Mouse (Mus musculus): Measurements from ENCODE around the gene Mast3.
"Not testable (repeated sequence)": the region's sequence is repeated elsewhere in the genome, so short reads cannot be mapped to it uniquely, and the experiment has no call there.

Mast3 gene

GRCm38 (mm10) chr8:70834071-70834470 is 29.2 kb upstream of the Mast3 start:
- no peak for DNase-seq (ENCODE audit: low spot score in 2 of 2)

GRCm38 (mm10) chr8:70833520-70833919 is 28.7 kb upstream of the Mast3 start:
- peak in 1 of 2 experiments; percentile 57 for DNase-seq (ENCODE audit: low spot score in 2 of 2)

- DNase-seq (ENCODE audit: low spot score in 2 of 2), result no peak
Measured at GRCm38 (mm10) chr8:70833018-70833482, 28.2 kb upstream of the Mast3 start.

GRCm38 (mm10) chr8:70832371-70832770 is 27.5 kb upstream of the Mast3 start:
- no peak for DNase-seq (ENCODE audit: low spot score in 2 of 2)

- no peak for DNase-seq (ENCODE audit: low spot score in 2 of 2)
Measured at GRCm38 (mm10) chr8:70831517-70831916, 26.7 kb upstream of the Mast3 start.

GRCm38 (mm10) chr8:70827796-70828195 is 22.9 kb upstream of the Mast3 start:
- DNase-seq (ENCODE audit: low spot score in 2 of 2), result no peak

GRCm38 (mm10) chr8:70827010-70827409 is 22.2 kb upstream of the Mast3 start:
- DNase-seq (ENCODE audit: low spot score in 2 of 2), result no peak

GRCm38 (mm10) chr8:70825816-70826215 is 21.0 kb upstream of the Mast3 start:
- DNase-seq (ENCODE audit: low spot score in 2 of 2), result no peak

- DNase-seq (ENCODE audit: low spot score in 2 of 2), result no peak
Measured at GRCm38 (mm10) chr8:70823802-70824201, 18.9 kb upstream of the Mast3 start.

- not testable (repeated sequence) for DNase-seq (ENCODE audit: low spot score in 2 of 2)
Measured at GRCm38 (mm10) chr8:70822594-70822993, 17.7 kb upstream of the Mast3 start.

GRCm38 (mm10) chr8:70821992-70822391 is 17.1 kb upstream of the Mast3 start:
- no peak for DNase-seq (ENCODE audit: low spot score in 2 of 2)

- DNase-seq (ENCODE audit: low spot score in 2 of 2), result no peak
Measured at GRCm38 (mm10) chr8:70821399-70821962, 16.6 kb upstream of the Mast3 start.

- DNase-seq (ENCODE audit: low spot score in 2 of 2), result no peak
Measured at GRCm38 (mm10) chr8:70820101-70820935, 15.5 kb upstream of the Mast3 start.

GRCm38 (mm10) chr8:70816679-70817078 is 11.8 kb upstream of the Mast3 start:
- no peak for DNase-seq (ENCODE audit: low spot score in 2 of 2)

GRCm38 (mm10) chr8:70812885-70813284 is 8.0 kb upstream of the Mast3 start:
- DNase-seq (ENCODE audit: low spot score in 2 of 2), result no peak

- no peak for DNase-seq (ENCODE audit: low spot score in 2 of 2)
Measured at GRCm38 (mm10) chr8:70812055-70812454, 7.2 kb upstream of the Mast3 start.

GRCm38 (mm10) chr8:70810962-70811680 is 6.3 kb upstream of the Mast3 start:
- no peak for DNase-seq (ENCODE audit: low spot score in 2 of 2)

GRCm38 (mm10) chr8:70808955-70809701 is 4.3 kb upstream of the Mast3 start:
- no peak for DNase-seq (ENCODE audit: low spot score in 2 of 2)

- no peak for DNase-seq (ENCODE audit: low spot score in 2 of 2)
Measured at GRCm38 (mm10) chr8:70808239-70808638, 3.4 kb upstream of the Mast3 start, which contains the start of gene Il12rb1. Gene Il12rb1 (plus strand): TSS chr8:70808449.

GRCm38 (mm10) chr8:70807304-70807703 is 2.5 kb upstream of the Mast3 start:
- no peak for DNase-seq (ENCODE audit: low spot score in 2 of 2)

GRCm38 (mm10) chr8:70806541-70806940 is 1.7 kb upstream of the Mast3 start:
- DNase-seq (ENCODE audit: low spot score in 2 of 2), result no peak
